Mouse (Mus musculus): ENCODE measurements at regions not wholly inside any gene's neighbourhood (a gene's known extent, or its start where the extent isn't known, plus 50 kb on each side); places are given as distances from the start of the nearest gene placed in this dataset.

GRCm38 (mm10) chr15:5414401-5414800 lies 170.4 kb upstream of the Ptger4 start:
- DNase-seq (ENCODE audit: low spot score) = no peak

- DNase-seq (ENCODE audit: low spot score) = no peak
Observed at GRCm38 (mm10) chr15:5416031-5416430, 172.0 kb upstream of the Ptger4 start.

- no peak for DNase-seq (ENCODE audit: low spot score)
Observed at GRCm38 (mm10) chr15:5426641-5427040, 182.7 kb upstream of the Ptger4 start.

GRCm38 (mm10) chr15:5427319-5428048 lies 183.5 kb upstream of the Ptger4 start:
- no peak for DNase-seq (ENCODE audit: low spot score)

- no peak for DNase-seq (ENCODE audit: low spot score)
Observed at GRCm38 (mm10) chr15:5432018-5432417, 188.0 kb upstream of the Ptger4 start.

- no peak for DNase-seq (ENCODE audit: low spot score)
Observed at GRCm38 (mm10) chr15:5437020-5437419, 193.0 kb upstream of the Ptger4 start.

- DNase-seq (ENCODE audit: low spot score) = no peak
Observed at GRCm38 (mm10) chr15:5446040-5446755, 202.2 kb upstream of the Ptger4 start.

- DNase-seq (ENCODE audit: low spot score) = no peak
Observed at GRCm38 (mm10) chr15:5446756-5447314, 202.8 kb upstream of the Ptger4 start.

GRCm38 (mm10) chr15:5447707-5448496 lies 203.9 kb upstream of the Ptger4 start:
- DNase-seq (ENCODE audit: low spot score) = no peak

GRCm38 (mm10) chr15:5459083-5459482 lies 215.1 kb upstream of the Ptger4 start:
- peak; percentile 64 for DNase-seq (ENCODE audit: low spot score)

- no peak for DNase-seq (ENCODE audit: low spot score)
Observed at GRCm38 (mm10) chr15:5459580-5459979, 215.6 kb upstream of the Ptger4 start.

GRCm38 (mm10) chr15:5462651-5463050 lies 218.7 kb upstream of the Ptger4 start:
- DNase-seq (ENCODE audit: low spot score) = no peak

- DNase-seq (ENCODE audit: low spot score) = no peak
Observed at GRCm38 (mm10) chr15:5464732-5465131, 220.7 kb upstream of the Ptger4 start.

- no peak for DNase-seq (ENCODE audit: low spot score)
Observed at GRCm38 (mm10) chr15:5468535-5469073, 224.6 kb upstream of the Ptger4 start.

- DNase-seq (ENCODE audit: low spot score) = no peak
Observed at GRCm38 (mm10) chr15:5475389-5475995, 231.5 kb upstream of the Ptger4 start.

- no peak for DNase-seq (ENCODE audit: low spot score)
Observed at GRCm38 (mm10) chr15:5493286-5493685, 249.3 kb upstream of the Ptger4 start.

GRCm38 (mm10) chr15:5495187-5495849 lies 251.3 kb upstream of the Ptger4 start:
- no peak for DNase-seq (ENCODE audit: low spot score)

GRCm38 (mm10) chr15:5495954-5496353 lies 252.0 kb upstream of the Ptger4 start:
- DNase-seq (ENCODE audit: low spot score) = no peak

- no peak for DNase-seq (ENCODE audit: low spot score)
Observed at GRCm38 (mm10) chr15:5504502-5504901, 260.5 kb upstream of the Ptger4 start.

- no peak for DNase-seq (ENCODE audit: low spot score)
Observed at GRCm38 (mm10) chr15:5506848-5507544, 263.0 kb upstream of the Ptger4 start.

- no peak for DNase-seq (ENCODE audit: low spot score)
Observed at GRCm38 (mm10) chr15:5507545-5507913, 263.5 kb upstream of the Ptger4 start.
